Mouse (Mus musculus) left cerebral cortex, adult 18-20 months (tissue): ENCODE data around the gene Itm2c. TPM values are rescaled to one million over a fixed set of nuclear protein-coding genes. Genes with fewer than 3 reads are reported as not detected.

Experiments
- DNase-seq, 2 experiments: peaks; one replicate each; pipeline ENCODE4 v3.0.0; 2021 to 2022; ENCODE audit warnings: low spot score in 2 of 2, mixed read lengths in 1 of 2
- total RNA-seq, 2 experiments: library from RNA; stranded (reverse); gene quantifications; 2 replicates each; pipeline ENCODE4 v1.2.3; 2021

The Itm2c gene
- total RNA-seq, 2 experiments from 2014 or later: 731 to 809 TPM

GRCm38 (mm10) chr1:85897901-85898760 is 4.0 kb downstream of the Itm2c start:
- DNase-seq: no peak

- peak in 1 of 2 experiments; percentile 48 for DNase-seq
These were observed 4.8 kb downstream of the Itm2c start for GRCm38 (mm10) chr1:85898761-85899387.

GRCm38 (mm10) chr1:85899388-85899761 is 5.3 kb downstream of the Itm2c start:
- no peak for DNase-seq

- DNase-seq: no peak
These were observed 6.6 kb downstream of the Itm2c start for GRCm38 (mm10) chr1:85900521-85901333.

GRCm38 (mm10) chr1:85901516-85902107 is 7.5 kb downstream of the Itm2c start:
- DNase-seq: no peak

- DNase-seq: no peak
These were observed 8.1 kb downstream of the Itm2c start for GRCm38 (mm10) chr1:85902108-85902561.

GRCm38 (mm10) chr1:85906892-85907291 is 12.8 kb downstream of the Itm2c start:
- no peak for DNase-seq

- no peak for DNase-seq
These were observed 14.9 kb downstream of the Itm2c start for GRCm38 (mm10) chr1:85908754-85909590.

- DNase-seq: no peak
These were observed 19.1 kb downstream of the Itm2c start for GRCm38 (mm10) chr1:85913078-85913755.

- DNase-seq: no peak
These were observed 21.8 kb downstream of the Itm2c start for GRCm38 (mm10) chr1:85915890-85916289.

GRCm38 (mm10) chr1:85916830-85917450 is 22.9 kb downstream of the Itm2c start:
- peak; percentile 64 to 68 for DNase-seq

- no peak for DNase-seq
These were observed 25.5 kb downstream of the Itm2c start for GRCm38 (mm10) chr1:85919621-85920020.

GRCm38 (mm10) chr1:85921725-85922124 is 27.6 kb downstream of the Itm2c start:
- no peak for DNase-seq

- DNase-seq: no peak
These were observed 28.2 kb downstream of the Itm2c start for GRCm38 (mm10) chr1:85922127-85922864.

- no peak for DNase-seq
These were observed 28.8 kb downstream of the Itm2c start for GRCm38 (mm10) chr1:85922865-85923211.

- DNase-seq: no peak
These were observed 31.1 kb downstream of the Itm2c start for GRCm38 (mm10) chr1:85925183-85925582.

- DNase-seq: peak; percentile 70 to 79
These were observed 34.1 kb downstream of the Itm2c start, which contains the start of gene 4933407L21Rik for GRCm38 (mm10) chr1:85928057-85928687. Gene 4933407L21Rik (plus strand): TSS chr1:85928483.

GRCm38 (mm10) chr1:85928688-85929065 is 34.6 kb downstream of the Itm2c start:
- DNase-seq: no peak
